Mouse (Mus musculus) hindbrain, postnatal 0 days (tissue): ENCODE results near the gene Trim9. TPM values are rescaled to one million over a fixed set of nuclear protein-coding genes. Genes with fewer than 3 reads are reported as not detected.

Experiments used
- ATAC-seq: fragments of 200-750 bp; cut with Nextera tagmentation; 2 replicates; pipeline ENCODE4 v1.8.0; 2017; ENCODE audit warnings: mild to moderate bottlenecking, moderate TSS enrichment, moderate library complexity
- DNase-seq: peaks from one replicate; pipeline ENCODE4 v3.0.0-alpha.2; 2015; ENCODE audit warnings: low spot score
- H3K27ac ChIP-seq: fragments of 300-500 bp; sonication (generic); 2 replicates; pipeline ENCODE4 v1.5.1; 2014; ENCODE audit warnings: mild to moderate bottlenecking
- H3K27me3 ChIP-seq: fragments of 300-500 bp; sonication (generic); 2 replicates; pipeline ENCODE4 v1.6.1; 2014; ENCODE audit warnings: low read length, mixed read lengths; ENCODE audit not compliant: insufficient read depth
- H3K36me3 ChIP-seq: fragments of 300-500 bp; sonication (generic); 2 replicates; pipeline ENCODE4 v1.6.1; 2014; ENCODE audit warnings: low read length, mixed read lengths; ENCODE audit not compliant: insufficient read depth
- H3K4me1 ChIP-seq: fragments of 300-500 bp; sonication (generic); 2 replicates; pipeline ENCODE4 v1.6.1; 2014; ENCODE audit warnings: antibody characterized with exemption, low read length, mixed read lengths; ENCODE audit not compliant: insufficient read depth
- H3K4me2 ChIP-seq: fragments of 300-500 bp; sonication (generic); 2 replicates; pipeline ENCODE4 v1.6.1; 2014; ENCODE audit warnings: low read depth, mild to moderate bottlenecking, low read length, moderate library complexity, mixed read lengths
- H3K4me3 ChIP-seq: fragments of 300-500 bp; sonication (generic); 2 replicates; pipeline ENCODE4 v1.5.1; 2014; ENCODE audit warnings: low read length
- H3K9ac ChIP-seq: fragments of 300-500 bp; sonication (generic); replicated peaks from 2 replicates; pipeline ENCODE4 v1.6.1; 2014; ENCODE audit warnings: mild to moderate bottlenecking, low read length, moderate library complexity, mixed read lengths
- H3K9me3 ChIP-seq: fragments of 300-500 bp; sonication (generic); 2 replicates; pipeline ENCODE4 v1.6.1; 2016; ENCODE audit warnings: low read length, mixed read lengths
- CTCF ChIP-seq: IDR thresholded peaks from 2 replicates; pipeline ENCODE4 v1.5.1; 2016; ENCODE audit warnings: antibody characterized with exemption, control low read depth, low read depth
- WGBS: fragments of 180-500 bp; shearing (Covaris S2); extraction: QIAGEN DNeasy Blood & Tissue Kit; methylation state at CpG from one replicate; pipeline ENCODE4 v1.1.7; 2014; 5-methylcytosine and 5-hydroxymethylcytosine counted together
- polyA plus RNA-seq: library from polyadenylated mRNA; unstranded; fragments of >200 nt; fragmentation: Nextera tagmentation; extraction: Ambion mirVana; gene quantifications from 2 replicates; pipeline ENCODE4 v1.2.1, GENCODE M21; 2015
- total RNA-seq: library from RNA; depleted of rRNA; stranded (reverse); fragments of >200 nt; gene quantifications from 2 replicates; pipeline ENCODE4 v1.2.3, GENCODE M21; 2014

Trim9 gene
- total and polyA plus RNA-seq, 2 experiments from 2014 or later, result 105 to 214 TPM

- no peaks in the 10 kb centered on the region for H3K27me3 ChIP-seq
- WGBS, result 39% methylated on average over 15 of the region's 15 CpGs
- no peak for TF ChIP-seq CTCF
- no peak overlapping the region for H3K27ac ChIP-seq
- no peak overlapping the region for H3K4me2 ChIP-seq
- no peak overlapping the region for H3K9ac ChIP-seq
- H3K9me3 ChIP-seq, result no peaks in the 10 kb centered on the region
- H3K36me3 ChIP-seq, result no peaks in the 10 kb centered on the region; the same call in none of the 2 replicates
- no peak overlapping the region for H3K4me3 ChIP-seq
- H3K4me1 ChIP-seq, result no peaks in the 10 kb centered on the region
- DNase-seq, result no peak
- ATAC-seq, result peak; percentile 48; the same call in 1 of the 2 replicates
These were observed 99.5 kb downstream of the Trim9 start for GRCm38 (mm10) chr12:70247683-70248474.

DNA sequence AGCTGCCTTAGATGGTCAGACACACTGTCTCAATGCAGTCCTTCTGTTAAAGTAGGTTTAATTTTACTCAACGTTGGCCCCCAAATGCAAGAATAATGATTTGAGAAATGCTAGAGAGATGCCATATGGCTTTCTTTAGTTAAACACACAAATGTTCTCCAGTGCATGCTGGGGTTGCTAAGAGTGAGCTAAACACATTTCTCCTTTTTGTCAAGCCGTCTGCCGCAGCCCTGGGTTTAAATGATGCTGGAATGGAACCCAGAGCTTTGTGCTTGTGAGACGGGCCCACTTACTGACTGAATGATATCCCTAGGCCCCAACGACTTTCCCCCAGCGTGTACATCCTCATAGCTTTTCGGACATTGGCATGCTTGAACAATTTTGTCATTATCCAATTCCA is 104.9 kb downstream of the Trim9 start:
- ATAC-seq (no peak), DNase-seq (no peak)
- H3K36me3 ChIP-seq, result no peaks in the 10 kb centered on the region; the same call in 1 of the 2 replicates
- no peaks in the 10 kb centered on the region for H3K27me3 ChIP-seq
- TF ChIP-seq CTCF, result no peak
- H3K4me1 ChIP-seq, result no peaks in the 10 kb centered on the region
- 74% methylated on average over 7 of the region's 7 CpGs for WGBS
- H3K4me3 ChIP-seq, result no peak overlapping the region
- no peak overlapping the region for H3K27ac ChIP-seq
- no peaks in the 10 kb centered on the region for H3K9me3 ChIP-seq
- no peak overlapping the region for H3K4me2 ChIP-seq
- no peak overlapping the region for H3K9ac ChIP-seq

- H3K27me3 ChIP-seq, result no peaks in the 10 kb centered on the region
- ATAC-seq, result no peak
These were observed 107.7 kb downstream of the Trim9 start for GRCm38 (mm10) chr12:70239741-70240140.

GRCm38 (mm10) chr12:70238604-70239003 is 108.8 kb downstream of the Trim9 start:
- Histone ChIP-seq H3K27me3 (no peaks in the 10 kb centered on the region), H3K4me3 (no peak overlapping the region), H3K36me3 (no peaks in the 10 kb centered on the region), H3K4me1 (no peaks in the 10 kb centered on the region), H3K9ac (no peak overlapping the region), H3K9me3 (no peaks in the 10 kb centered on the region), H3K4me2 (no peak overlapping the region), H3K27ac (no peak overlapping the region)
- no peak for TF ChIP-seq CTCF
- peak; percentile 28 for DNase-seq
- WGBS, result 36% methylated on average over 8 of the region's 8 CpGs
- ATAC-seq, result no peak

More at GRCm38 (mm10) chr12:70239741-70240140, 107.7 kb downstream of the Trim9 start:
- no peaks in the 10 kb centered on the region for H3K9me3 ChIP-seq
- no peak overlapping the region for H3K4me2 ChIP-seq
- no peak overlapping the region for H3K4me3 ChIP-seq
- H3K27ac ChIP-seq, result no peak overlapping the region
- H3K36me3 ChIP-seq, result no peaks in the 10 kb centered on the region
- WGBS, result 74% methylated on average over 5 of the region's 5 CpGs
- no peak for DNase-seq
- no peaks in the 10 kb centered on the region for H3K4me1 ChIP-seq
- H3K9ac ChIP-seq, result no peak overlapping the region
- TF ChIP-seq CTCF, result no peak

- peak overlapping the region; percentile 73 for H3K4me2 ChIP-seq
- no peaks in the 10 kb centered on the region for H3K27me3 ChIP-seq
- peak overlapping the region; percentile 35 for H3K4me3 ChIP-seq
- H3K4me1 ChIP-seq, result no peaks in the 10 kb centered on the region
- no peak overlapping the region for H3K9ac ChIP-seq
- no peak overlapping the region; the same call in 1 of the 2 replicates for H3K27ac ChIP-seq
- TF ChIP-seq CTCF, result peak; percentile 86
- DNase-seq (peak; percentile 91), ATAC-seq (peak; percentile 85)
- WGBS, result 4% methylated on average over 13 of the region's 13 CpGs
- no peaks in the 10 kb centered on the region for H3K36me3 ChIP-seq
- no peaks in the 10 kb centered on the region for H3K9me3 ChIP-seq
These were observed 112.4 kb downstream of the Trim9 start for GRCm38 (mm10) chr12:70234938-70235484.

DNA sequence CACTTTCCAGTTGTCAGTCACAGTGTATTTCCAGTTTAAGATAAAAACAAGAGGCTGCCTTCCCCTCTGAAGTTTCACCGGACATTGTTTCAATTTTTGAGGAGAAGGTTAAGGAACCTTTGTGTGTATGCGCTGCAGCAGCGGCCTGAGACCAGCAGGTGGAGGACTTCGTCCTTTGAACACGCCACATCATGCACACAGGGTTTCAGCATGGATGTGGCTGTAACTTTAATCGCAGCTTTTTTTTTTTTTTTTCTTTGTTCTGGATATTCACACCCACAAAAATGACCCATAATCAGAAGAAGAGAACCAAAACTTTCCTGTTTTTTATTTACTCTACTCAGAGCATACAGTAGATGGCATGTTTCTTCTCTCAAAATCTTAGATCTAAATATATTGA is 113.0 kb downstream of the Trim9 start:
- WGBS, result 7% methylated on average over 6 of the region's 6 CpGs
- Histone ChIP-seq H3K36me3 (no peaks in the 10 kb centered on the region), H3K27me3 (no peaks in the 10 kb centered on the region), H3K9me3 (no peaks in the 10 kb centered on the region), H3K4me2 (peak overlapping the region; percentile 73; the same call in 1 of the 2 replicates), H3K4me3 (no peak overlapping the region), H3K27ac (no peak overlapping the region), H3K4me1 (no peaks in the 10 kb centered on the region), H3K9ac (no peak overlapping the region)
- DNase-seq, result peak; percentile 89
- peak; percentile 74; the same call in 1 of the 2 replicates for ATAC-seq
- TF ChIP-seq CTCF, result peak; percentile 88
